Mouse (Mus musculus) adrenal gland, adult (tissue): ENCODE measurements around the gene Fxyd3.
A peak's percentile ranks its signal among the peaks of the same experiment; 100 is the strongest.

Experiments
- DNase-seq, 2 experiments: peaks; one replicate each; pipeline ENCODE4 v3.0.0; 2022 to 2023; ENCODE audit warnings: low spot score in 1 of 2; ENCODE audit not compliant: inconsistent age in 2 of 2

The Fxyd3 gene

DNA sequence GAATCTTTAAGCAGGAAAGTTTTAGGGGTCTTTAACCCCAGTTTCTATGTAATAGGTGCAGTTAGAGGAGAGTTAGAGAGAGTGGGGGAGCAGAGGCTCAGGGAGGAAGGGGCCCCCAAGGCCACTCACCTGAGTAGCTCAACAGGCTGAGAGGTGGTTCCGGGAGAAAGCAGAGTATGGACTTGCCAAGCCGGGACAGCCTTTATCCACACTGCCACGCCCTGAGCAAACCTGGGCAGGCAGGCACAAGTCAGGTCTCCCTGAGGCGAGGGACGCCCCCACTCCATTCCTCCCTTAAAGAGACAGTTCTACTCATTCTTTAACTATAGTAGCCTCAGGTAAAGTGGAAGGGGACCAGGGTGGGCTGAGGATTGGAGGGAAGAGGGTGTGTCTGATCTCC is at the start of gene Fxyd3:
Fxyd3 (minus strand) TSS at position 213 of the 400 bp plus-strand sequence.
- DNase-seq, result no peak

DNA sequence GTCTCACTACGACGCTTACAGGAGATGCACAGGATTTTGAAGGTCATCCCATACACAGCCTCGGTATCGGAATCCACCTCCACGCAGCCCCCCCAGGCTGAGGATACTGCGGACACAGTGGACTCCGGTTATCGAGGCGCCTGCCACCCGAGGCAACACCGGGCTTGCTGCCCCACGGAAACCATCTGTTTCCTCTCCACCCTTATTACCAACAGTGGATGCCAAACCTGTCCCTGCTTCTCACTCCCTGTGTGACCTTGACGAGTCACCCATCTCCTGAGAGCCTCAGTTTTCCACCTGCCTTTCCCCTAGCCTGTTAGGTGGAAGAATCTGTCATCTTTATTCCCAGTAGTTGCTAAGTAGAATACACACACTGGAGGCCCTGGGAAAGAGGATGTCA is 48.6 kb upstream of the Fxyd3 start:
- no peak for DNase-seq

DNA sequence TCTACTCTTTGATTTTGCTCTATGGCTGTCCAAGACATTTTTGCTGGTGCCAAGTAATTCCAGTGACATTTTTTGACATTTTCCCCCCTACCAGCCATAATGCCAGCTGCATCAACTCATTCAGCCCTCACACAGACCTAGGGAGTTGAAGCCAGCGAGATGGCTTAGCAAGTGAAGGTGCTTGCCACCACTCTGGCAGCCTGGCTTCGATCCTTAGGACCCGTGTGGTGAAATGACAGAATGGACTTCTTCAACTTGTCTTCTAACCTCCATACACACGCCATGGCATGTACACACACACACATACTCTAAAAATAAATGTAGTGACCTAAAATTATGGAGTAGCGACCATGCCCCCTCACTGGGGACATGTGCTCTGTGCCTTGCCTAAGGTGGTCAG is 47.9 kb upstream of the Fxyd3 start:
- no peak for DNase-seq

DNA sequence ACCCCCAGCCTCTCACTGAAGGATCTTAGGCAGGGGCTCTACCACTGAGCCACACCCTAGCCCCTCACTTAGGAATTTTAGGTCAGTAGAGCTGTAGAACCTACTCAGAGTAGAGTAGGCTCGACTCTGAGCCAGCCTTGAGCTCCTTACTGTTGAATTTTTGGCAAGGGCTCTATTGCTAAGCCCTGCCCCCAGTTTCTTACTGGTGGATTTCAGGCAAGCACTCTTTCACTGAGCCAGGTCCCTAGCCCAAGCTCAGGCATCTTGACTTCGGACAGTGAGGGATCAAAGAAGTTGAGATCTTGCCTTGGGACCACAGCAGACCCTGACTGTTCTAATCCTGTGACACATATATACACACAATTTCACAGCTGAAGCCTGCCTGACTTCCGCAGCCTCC is 47.2 kb upstream of the Fxyd3 start:
- no peak for DNase-seq

DNA sequence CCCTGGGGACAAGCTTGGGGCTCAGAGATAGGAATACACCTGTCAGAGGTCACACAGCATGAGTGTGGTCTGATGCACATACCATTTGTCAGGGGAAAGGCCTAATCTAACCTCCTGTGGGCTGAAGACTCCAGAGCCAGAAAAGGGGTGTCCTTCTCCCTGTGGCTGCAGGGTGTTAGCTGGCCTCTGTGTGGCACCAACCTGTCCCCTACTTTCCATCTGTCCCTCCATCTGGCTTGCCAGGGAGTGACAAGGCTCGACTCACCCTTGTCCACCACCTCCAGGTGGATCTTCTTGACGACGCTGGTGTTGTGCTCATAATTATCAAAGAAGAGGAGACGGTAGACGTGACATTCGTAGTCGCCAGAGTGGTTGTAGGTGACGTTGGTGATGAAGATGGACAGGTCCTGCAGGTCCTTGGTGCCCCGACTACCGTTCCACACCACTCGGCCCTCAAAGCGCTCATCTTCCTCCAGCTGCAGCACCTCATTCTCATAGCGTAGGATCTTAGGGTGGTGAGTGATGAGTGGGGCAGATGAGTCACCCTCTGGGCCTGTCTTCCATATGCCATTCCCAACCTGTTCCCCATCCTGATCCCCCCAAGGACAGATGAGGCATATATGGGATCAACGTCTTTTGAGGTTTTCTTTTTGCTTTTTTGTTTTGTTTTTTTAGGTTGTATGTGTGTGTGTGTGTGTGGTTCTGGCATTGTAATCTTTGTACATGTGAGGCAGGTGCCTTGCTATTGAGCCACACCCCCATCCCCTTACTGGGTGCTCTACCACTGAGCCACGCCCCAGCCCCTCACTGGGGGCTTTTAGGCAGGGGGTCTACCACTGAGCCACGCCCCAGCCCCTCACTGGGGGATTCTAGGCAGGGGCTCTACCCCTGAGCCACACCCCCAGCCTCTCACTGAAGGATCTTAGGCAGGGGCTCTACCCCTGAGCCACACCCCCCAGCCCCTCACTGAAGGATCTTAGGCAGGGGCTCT is 46.4 kb upstream of the Fxyd3 start:
- no peak for DNase-seq

DNA sequence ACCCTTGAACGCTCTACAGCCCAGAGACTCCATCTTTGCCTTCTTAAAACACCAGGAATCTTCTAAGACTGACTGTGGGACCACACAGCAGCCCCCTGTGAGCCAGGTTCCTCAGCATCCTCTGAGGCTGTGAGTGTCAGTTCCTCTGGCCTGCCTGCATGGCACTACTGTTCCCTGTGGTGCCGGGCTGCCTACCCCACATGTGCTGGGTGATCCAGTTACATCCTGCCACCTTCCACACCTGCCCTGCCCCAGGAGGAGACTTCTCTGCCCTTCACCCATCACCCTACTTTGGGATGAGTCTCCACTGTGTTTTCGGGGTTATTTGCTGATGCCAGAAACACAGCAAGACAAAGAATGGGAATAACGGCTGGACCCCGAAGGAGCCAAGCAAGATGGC is 43.1 kb upstream of the Fxyd3 start:
- no peak for DNase-seq

DNA sequence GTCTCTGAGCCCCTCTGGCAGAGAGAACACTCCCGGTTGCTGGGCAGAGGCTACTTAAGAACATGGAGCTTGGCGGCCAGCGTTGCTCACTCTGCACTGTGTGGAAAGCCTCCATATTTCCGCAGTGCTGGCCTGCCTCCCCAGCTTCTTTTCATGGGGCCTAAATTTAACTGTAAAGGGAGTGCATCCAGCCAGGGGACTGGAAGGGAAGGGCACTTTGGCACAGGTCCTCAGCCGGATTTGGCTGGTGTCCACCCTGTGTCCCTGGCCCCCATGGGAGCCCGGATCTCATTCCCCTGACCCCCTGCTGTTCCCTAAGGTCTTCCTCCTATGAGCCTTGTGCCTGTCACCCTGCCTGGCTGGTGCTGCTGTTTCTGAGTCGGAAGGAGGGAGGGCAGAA is 42.0 kb upstream of the Fxyd3 start:
- peak in 1 of 2 experiments; percentile 28 for DNase-seq

DNA sequence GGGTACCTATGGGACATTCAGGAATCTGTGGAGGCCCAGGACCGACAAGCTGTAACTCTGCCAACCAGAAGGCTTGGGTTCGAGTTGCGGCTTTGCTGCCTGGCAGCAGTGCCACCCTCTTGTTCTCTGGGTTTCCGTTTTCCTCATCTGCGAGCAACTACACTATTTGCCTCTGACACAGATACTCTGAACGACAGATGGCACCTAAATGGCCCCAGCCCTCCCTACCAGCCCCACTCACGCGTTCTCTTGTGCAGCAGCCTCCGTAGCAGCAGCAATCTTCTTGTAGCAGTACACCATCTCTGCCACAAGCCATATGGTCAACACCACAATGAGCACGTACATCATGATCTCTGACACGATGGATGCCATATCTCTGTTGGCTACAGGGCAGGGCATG is 41.0 kb upstream of the Fxyd3 start:
- no peak for DNase-seq

DNA sequence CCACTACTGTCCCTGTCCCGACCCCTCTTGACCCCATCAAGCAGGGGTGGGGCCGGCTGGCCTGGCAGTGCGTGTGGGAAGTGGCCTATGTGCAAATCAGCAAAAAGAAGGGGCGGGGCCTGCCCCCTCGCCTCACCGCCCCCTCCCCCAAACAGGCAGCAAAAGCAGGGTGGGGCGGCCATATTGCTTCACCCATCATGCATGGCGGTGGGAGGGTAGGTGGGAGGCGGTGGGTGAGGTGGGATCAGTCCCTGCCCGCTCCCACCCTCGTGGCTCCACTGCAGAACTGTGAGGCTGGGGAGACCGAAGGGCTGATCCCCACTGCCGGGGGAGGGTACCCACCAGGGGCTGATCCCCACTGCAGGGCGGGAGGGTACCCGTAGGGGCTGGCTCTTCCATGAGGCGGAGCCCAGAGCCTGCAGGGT is 40.2 kb upstream of the Fxyd3 start:
- no peak for DNase-seq

DNA sequence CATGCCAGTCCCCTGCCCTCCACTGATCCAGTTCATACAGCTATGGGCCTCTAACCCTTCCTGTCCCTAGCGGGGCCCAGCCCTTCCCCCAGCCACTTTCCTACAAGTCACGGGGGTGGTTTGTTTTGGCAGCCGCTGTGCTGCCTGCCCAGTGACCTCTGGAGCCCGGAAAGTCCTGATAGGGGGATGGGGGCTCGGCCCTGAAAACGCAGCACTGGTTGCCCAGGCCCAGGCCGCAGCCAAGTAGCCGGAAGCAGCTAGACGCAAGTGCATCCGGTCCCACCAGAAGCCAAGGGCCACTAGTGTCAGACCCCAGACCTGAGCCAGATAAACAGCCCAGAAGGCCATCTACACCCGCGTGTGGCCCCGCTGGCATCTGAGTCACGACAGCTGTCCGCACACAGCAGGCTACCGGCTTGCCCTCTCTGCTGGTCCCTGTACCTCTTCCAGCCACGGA is 39.1 kb upstream of the Fxyd3 start:
- peak; percentile 75 to 87 for DNase-seq

DNA sequence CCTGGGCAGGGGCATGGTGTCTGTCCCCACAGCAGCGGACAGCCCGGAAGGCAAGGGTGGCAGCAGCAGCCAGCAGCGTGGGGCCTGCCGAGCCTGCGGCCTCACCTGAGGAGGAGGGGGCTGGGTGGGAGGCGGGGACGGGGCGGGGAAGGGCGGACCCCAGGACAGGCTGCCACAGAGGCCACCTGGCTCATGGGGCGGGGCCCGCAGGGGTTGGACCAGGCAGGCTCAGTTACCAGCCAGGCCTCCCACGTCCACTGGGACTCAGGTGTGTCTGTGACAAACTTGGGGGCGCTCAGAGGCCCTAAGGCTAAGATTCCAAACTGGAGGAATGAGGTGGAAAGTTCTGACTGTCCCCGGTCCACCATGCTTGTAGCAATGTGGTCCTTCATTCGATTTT is 38.7 kb upstream of the Fxyd3 start, which contains the start of gene Hpn:
Hpn (minus strand) TSS at position 109 of the 400 bp plus-strand sequence.
- DNase-seq, result no peak

DNA sequence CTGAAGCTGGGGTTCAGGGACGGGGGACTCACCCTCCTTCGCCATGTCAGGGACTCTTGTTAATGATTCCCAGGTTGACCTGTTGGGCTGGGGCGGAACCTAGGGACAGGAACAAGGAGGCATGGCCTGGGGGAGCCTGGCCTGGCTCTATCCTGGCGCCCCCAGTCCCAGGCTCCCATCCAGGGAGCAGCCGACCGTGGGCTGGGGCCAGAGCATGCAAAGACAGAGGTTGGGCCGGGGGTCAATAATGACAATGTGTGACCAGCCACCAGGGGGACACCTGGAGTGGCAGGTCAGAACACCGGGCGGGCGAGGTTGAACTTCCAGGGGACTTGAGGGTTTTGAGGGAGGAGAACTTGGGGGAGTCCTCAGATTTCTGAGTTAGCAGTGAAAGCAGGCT is 38.1 kb upstream of the Fxyd3 start:
- no peak for DNase-seq

DNA sequence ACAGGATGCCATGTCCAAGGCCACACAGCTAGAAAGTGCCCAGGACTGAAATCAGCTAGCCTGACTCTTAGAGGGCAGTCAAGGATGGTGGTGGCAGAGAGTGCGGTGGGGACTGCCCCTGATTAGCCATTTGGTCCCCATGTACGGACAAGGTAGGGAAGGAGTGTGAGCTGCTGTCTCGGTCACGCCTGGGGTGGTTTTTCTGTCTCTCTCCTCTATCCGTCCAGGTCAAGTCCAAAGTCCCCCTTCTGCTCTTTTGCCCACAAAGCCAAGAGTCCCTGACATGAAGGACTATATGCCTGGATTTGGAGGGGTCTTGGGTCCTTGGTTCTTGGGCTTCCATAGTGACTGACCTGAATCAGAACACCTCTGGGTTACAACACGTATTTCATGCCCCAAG is 37.3 kb upstream of the Fxyd3 start:
- DNase-seq, result no peak

DNA sequence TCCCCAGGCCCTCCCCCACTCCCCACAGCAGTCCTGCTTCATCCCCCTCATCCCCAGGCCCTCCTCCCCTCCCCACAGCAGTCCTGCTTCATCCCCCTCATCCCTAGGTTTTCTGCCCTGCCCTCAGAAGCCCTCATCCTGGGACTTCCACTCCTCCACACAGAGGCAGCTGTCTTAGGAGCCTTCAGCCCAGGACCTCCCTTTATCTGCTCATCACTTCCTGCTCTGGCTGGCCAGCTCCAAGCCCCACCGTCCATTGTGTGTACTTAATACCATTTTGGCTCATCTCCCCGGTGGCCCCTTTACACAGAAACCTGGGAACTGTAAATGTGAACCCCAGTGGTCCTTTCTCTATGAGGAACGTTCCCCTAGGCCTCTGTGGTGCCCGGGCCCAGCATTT is 35.5 kb upstream of the Fxyd3 start:
- DNase-seq, result no peak

DNA sequence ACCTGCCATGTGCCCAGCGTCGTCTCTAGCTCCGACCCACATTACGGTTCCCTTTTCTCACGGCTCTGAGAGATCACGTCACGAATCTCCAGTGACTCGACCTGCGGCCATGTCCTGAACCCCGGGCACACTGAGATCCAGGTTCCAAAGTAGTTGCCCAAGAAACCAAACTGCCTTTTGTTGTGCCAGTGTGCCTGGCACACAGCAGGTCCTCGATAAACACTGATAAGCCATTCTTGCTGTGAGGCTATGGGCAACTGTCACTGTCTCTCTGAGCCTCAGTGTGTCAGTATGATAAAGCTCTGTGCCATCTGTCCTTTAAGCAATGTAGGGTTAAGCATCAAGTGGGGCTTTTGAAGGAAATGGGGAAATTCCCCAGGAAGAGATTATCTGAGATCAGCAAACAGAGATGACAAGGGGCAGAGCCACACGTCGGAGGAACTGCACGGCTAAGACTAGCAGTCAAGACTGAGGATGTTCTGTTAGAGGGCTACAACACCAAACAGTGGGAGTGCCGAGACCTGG is 34.4 kb upstream of the Fxyd3 start:
- DNase-seq, result no peak

DNA sequence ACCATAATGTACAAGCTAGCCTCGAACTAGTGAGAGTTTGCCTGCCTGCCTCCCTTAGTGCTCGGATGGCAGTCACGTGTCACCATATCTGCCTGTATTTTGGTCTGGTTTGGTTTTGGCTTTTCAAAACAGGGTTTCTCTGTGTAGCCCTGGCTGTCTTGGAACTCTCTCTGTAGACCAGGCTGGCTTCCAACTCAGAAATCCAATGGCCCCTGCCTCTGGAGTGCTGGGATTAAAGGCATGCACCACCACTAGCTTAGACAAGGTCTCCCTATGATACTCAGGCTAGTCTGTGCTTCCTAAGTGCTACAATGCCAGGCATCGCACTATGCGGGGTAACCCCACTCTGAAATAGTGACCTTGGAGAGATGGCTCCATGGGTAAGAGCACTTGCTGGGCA is 33.3 kb upstream of the Fxyd3 start:
- no peak for DNase-seq

DNA sequence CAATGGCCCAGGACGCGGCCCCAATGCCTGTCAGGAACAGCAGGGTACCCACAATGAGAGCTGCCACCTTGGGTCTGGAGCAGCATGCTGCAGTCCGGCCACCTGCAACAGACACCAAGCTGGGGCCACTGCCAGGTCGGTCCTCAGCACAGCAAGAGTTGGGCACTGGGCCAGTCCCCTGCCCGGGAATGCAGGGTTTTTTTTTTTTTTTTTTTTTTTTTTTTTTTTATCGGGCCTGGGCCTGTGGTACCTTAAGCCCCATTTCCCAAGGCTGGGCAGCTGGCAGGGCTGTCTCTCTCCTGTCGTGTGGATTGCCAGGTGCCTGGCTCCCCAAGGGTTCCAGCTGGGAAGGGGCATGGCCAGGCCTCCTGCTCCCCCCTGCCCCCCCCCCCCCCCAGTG is 32.6 kb upstream of the Fxyd3 start:
- peak in 1 of 2 experiments; percentile 71 for DNase-seq

DNA sequence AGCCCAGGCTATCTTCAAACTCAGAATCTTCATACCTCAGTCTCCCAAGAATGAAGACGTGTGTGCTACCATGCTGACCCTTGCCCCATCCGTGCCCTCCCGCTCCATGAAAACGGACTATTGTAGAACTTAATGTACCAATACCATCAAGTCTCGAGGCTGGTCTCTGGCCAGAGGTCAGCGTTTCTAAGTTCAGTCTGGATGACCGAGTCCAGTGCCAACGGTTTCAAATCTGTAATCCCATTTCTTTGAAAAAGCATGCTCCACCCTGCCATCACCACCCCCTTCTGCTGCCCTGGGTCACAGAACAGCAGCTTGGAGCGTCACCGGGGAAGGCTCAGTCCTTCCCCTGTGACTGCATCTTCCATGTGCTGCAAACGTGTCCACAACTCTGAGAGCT is 31.3 kb upstream of the Fxyd3 start:
- no peak for DNase-seq

DNA sequence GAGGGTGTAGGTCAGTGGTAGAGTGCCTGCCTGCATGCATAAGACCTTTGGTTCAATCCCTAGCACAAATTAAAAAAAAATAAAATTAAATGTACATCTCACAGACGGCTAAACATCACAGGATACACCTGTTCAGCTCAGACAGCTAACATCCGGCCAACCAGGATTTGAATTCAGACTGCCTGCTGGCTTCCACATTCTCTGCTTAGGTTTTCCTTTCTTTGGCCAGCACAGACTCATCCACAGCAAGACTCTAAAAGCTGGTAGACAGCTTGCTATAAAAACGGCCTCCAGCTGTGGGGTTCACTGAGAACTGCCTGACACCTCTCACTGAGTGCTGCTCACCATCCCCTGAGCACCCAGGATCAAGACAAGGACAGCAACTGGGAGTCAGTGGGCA is 29.7 kb upstream of the Fxyd3 start:
- DNase-seq, result no peak

DNA sequence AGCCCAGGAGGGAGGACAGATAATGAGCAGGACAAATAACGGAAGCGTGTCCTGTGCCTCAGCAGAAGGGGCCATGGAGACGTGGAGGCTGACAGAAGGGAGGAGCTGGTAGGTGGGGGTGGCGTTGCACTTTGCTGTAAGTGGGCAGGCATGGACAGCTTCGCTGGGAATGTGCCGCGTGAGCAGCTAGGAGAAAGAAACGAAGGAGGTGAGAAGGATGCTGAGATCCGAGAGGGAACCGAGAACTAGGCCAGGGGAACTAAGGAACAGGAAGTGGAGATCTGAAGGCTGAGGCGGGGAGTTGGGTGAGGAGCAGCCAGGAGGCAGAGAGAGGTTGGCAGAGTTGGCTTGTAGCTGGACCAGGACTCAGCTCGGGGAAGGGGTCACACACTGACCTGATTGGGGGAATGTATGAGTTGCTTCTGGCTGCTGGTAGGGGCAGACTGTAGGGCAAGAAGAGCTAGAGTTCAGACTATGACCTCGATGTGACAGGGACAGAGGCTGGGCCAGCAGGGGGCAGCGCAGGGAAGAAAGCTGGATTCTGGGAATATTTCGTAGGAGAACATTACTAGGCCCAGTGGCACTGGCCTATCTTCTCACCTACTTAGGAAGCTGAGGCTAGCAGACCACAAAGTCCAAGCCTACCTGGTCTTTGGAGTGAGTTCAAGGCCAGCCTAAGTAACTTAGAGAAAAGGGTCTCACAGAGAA is 28.7 kb upstream of the Fxyd3 start:
- peak; percentile 71 to 88 for DNase-seq

DNA sequence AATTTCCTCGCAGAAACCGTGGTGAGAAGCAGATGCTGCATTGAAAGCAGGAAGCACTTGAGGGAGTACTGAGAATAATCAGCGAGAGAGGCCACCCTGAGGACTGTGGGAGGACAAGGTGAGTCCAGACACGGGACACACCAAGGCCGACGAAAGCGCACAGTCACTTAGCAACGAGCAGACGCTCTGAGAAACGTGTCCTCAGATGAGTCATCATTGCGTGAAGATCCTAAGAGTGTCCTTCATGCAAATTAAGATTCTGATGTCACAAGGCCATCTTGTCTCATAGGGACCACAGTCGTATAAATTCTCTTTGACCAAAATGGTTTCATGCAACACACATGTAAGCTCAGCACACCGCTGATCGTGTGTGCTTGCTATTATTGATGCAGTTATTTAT is 24.3 kb upstream of the Fxyd3 start:
- peak; percentile 83 to 88 for DNase-seq

DNA sequence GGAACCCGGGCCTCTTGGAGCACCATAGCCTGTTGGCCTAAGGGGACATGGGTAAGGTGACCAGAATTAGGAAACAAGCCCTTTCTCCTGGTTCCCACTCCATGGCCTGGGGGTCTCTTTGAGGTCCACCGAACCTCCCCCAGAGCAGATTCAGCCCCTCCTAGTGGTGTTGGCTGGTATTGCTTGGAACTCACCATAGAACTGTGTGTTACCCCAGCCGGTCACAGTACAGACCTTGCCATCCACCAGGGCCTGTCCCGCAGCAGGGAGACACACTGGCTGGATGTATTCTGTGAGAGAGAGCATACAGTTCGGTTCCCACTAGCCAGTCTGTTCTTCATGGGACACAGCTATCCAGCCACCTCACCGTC is 23.1 kb upstream of the Fxyd3 start:
- peak; percentile 43 to 64 for DNase-seq
